Mouse (Mus musculus) brain, embryonic 14.5 days (tissue): Measurements from ENCODE around the gene Fkbp14.

ENCODE experiments used
- CTCF ChIP-seq: fragments of 200-500 bp; IDR thresholded peaks from 2 replicates; pipeline ENCODE4 v1.5.1; 2012; ENCODE audit warnings: inconsistent platforms, mild to moderate bottlenecking, moderate library complexity, borderline replicate concordance; ENCODE audit not compliant: insufficient read depth, insufficient read length; ENCODE audit errors: extremely low read depth
- POLR2A ChIP-seq: fragments of 200-500 bp; IDR thresholded peaks from 2 replicates; pipeline ENCODE4 v1.6.1; 2012; ENCODE audit warnings: mild to moderate bottlenecking, inconsistent platforms, borderline replicate concordance; ENCODE audit not compliant: poor library complexity, insufficient read depth, insufficient read length, severe bottlenecking; ENCODE audit errors: extremely low read depth

- TF ChIP-seq CTCF (0 out of 2 replicates have a peak, but pooled peaks have one; percentile 8), POLR2A (peak; percentile 50; the same call in 1 of the 2 replicates)
Observed at GRCm38 (mm10) chr6:54565665-54566545, 31.2 kb downstream of the Fkbp14 start, which contains the start of gene Scrn1.
